Mouse (Mus musculus) forebrain, postnatal 0 days (tissue): ENCODE data around the gene Kcnn1. TPM values are rescaled to one million over a fixed set of nuclear protein-coding genes. Genes with fewer than 3 reads are reported as not detected.

Experiments
- ATAC-seq: fragments of 200-750 bp; cut with Nextera tagmentation; 2 replicates; pipeline ENCODE4 v1.8.0; 2017; ENCODE audit warnings: mild to moderate bottlenecking, moderate library complexity
- DNase-seq: peaks from one replicate; pipeline ENCODE4 v3.0.0-alpha.2; 2015
- H3K27ac ChIP-seq: fragments of 300-500 bp; sonication (generic); 2 replicates; pipeline ENCODE4 v1.5.1; 2014; ENCODE audit warnings: low read depth, mild to moderate bottlenecking, antibody characterized with exemption, low read length, moderate library complexity, mixed read lengths
- H3K27me3 ChIP-seq: fragments of 300-500 bp; sonication (generic); 2 replicates; pipeline ENCODE4 v1.6.1; 2014; ENCODE audit warnings: mild to moderate bottlenecking, low read length, mixed read lengths; ENCODE audit not compliant: insufficient read depth
- H3K36me3 ChIP-seq: fragments of 300-500 bp; sonication (generic); 2 replicates; pipeline ENCODE4 v1.6.1; 2014; ENCODE audit warnings: mild to moderate bottlenecking, moderate library complexity; ENCODE audit not compliant: insufficient read depth
- H3K4me1 ChIP-seq: fragments of 300-500 bp; sonication (generic); 2 replicates; pipeline ENCODE4 v1.6.1; 2014; ENCODE audit warnings: antibody characterized with exemption; ENCODE audit not compliant: insufficient read depth
- H3K4me2 ChIP-seq: fragments of 300-500 bp; sonication (generic); 2 replicates; pipeline ENCODE4 v1.6.1; 2014; ENCODE audit warnings: low read depth, mild to moderate bottlenecking, moderate library complexity
- H3K4me3 ChIP-seq: fragments of 300-500 bp; sonication (generic); 2 replicates; pipeline ENCODE4 v1.5.1; 2014; ENCODE audit warnings: low read depth, low read length, mixed read lengths
- H3K9ac ChIP-seq: fragments of 300-500 bp; sonication (generic); 2 replicates; pipeline ENCODE4 v1.6.1; 2014; ENCODE audit warnings: mild to moderate bottlenecking
- H3K9me3 ChIP-seq: fragments of 300-500 bp; sonication (generic); 2 replicates; pipeline ENCODE4 v1.6.1; 2016; ENCODE audit warnings: low read length
- CTCF ChIP-seq: sonication (generic); IDR thresholded peaks from 2 replicates; pipeline ENCODE4 v1.5.1; 2016; ENCODE audit warnings: antibody characterized with exemption, control low read depth, low read depth
- WGBS: fragments of 180-500 bp; shearing (Covaris S2); extraction: QIAGEN DNeasy Blood & Tissue Kit; methylation state at CpG from one replicate; pipeline ENCODE4 v1.1.7; 2014; 5-methylcytosine and 5-hydroxymethylcytosine counted together
- polyA plus RNA-seq: library from polyadenylated mRNA; unstranded; fragments of >200 nt; fragmentation: Nextera tagmentation; extraction: Ambion mirVana; gene quantifications from 2 replicates; pipeline ENCODE4 v1.2.1, GENCODE M21; 2015
- total RNA-seq: library from RNA; depleted of rRNA; stranded (reverse); fragments of >200 nt; gene quantifications from 2 replicates; pipeline ENCODE4 v1.2.3, GENCODE M21; 2014; rRNA removed

The Kcnn1 gene
- total RNA-seq (20.5 and 31.5 TPM in 2 replicates), polyA plus RNA-seq (9.4 and 9.8 TPM in 2 replicates)

GRCm38 (mm10) chr8:70862824-70863641, at the start of gene Kcnn1:
Gene Kcnn1, minus strand, starts transcription at chr8:70863258.
- Histone ChIP-seq H3K36me3 (0 out of 2 replicates have a peak, but pooled peaks cover 5% of the 10 kb centered on the region), H3K4me2 (peak within 1 kb of the TSS; percentile 90), H3K9me3 (no peaks in the 10 kb centered on the region), H3K9ac (peak within 1 kb of the TSS; percentile 65), H3K27me3 (no peaks in the 10 kb centered on the region), H3K27ac (peak within 1 kb of the TSS; percentile 92), H3K4me3 (peak within 1 kb of the TSS; percentile 49), H3K4me1 (peaks cover 11% of the 10 kb centered on the region)
- peak; percentile 48 for TF ChIP-seq CTCF
- ATAC-seq (no peak), DNase-seq (peak; percentile 14)
- 2% methylated on average over 55 of the region's 55 CpGs for WGBS

- Histone ChIP-seq H3K9ac (no peak overlapping the region), H3K4me2 (no peak overlapping the region), H3K4me1 (0 out of 2 replicates have a peak, but pooled peaks cover 3% of the 10 kb centered on the region), H3K36me3 (peaks cover 56% of the 10 kb centered on the region), H3K27ac (no peak overlapping the region), H3K27me3 (no peaks in the 10 kb centered on the region), H3K4me3 (no peak overlapping the region), H3K9me3 (no peaks in the 10 kb centered on the region)
- WGBS = 71% methylated on average over 5 of the region's 5 CpGs
- ATAC-seq (no peak), DNase-seq (no peak)
- TF ChIP-seq CTCF = peak; percentile 41
Measured at GRCm38 (mm10) chr8:70911596-70911995, 48.5 kb upstream of the Kcnn1 start.

GRCm38 (mm10) chr8:70907518-70907917, 44.5 kb upstream of the Kcnn1 start:
- peaks cover 17% of the 10 kb centered on the region for H3K36me3 ChIP-seq
- no peak for ATAC-seq
- TF ChIP-seq CTCF = no peak

GRCm38 (mm10) chr8:70905831-70906736, 43.0 kb upstream of the Kcnn1 start, which contains the start of gene Map1s:
Gene Map1s, plus strand, starts transcription at chr8:70905932.
- H3K27me3 ChIP-seq = no peaks in the 10 kb centered on the region
- H3K4me2 ChIP-seq = peak within 1 kb of the TSS; percentile 90
- H3K4me3 ChIP-seq = peak within 1 kb of the TSS; percentile 83
- WGBS = 2% methylated on average over 69 of the region's 86 CpGs
- peak within 1 kb of the TSS; percentile 93 for H3K27ac ChIP-seq
- H3K36me3 ChIP-seq = peaks cover 8% of the 10 kb centered on the region; the same call in 1 of the 2 replicates
- peak; percentile 94 for DNase-seq
- TF ChIP-seq CTCF = no peak
- H3K9ac ChIP-seq = peak within 1 kb of the TSS; percentile 84
- no peaks in the 10 kb centered on the region for H3K9me3 ChIP-seq
- ATAC-seq = peak; percentile 98
- H3K4me1 ChIP-seq = 0 out of 2 replicates have a peak, but pooled peaks cover 3% of the 10 kb centered on the region

More at GRCm38 (mm10) chr8:70907518-70907917, 44.5 kb upstream of the Kcnn1 start:
- no peak for DNase-seq
- Histone ChIP-seq H3K4me1 (0 out of 2 replicates have a peak, but pooled peaks cover 3% of the 10 kb centered on the region), H3K27ac (no peak overlapping the region), H3K9me3 (no peaks in the 10 kb centered on the region), H3K9ac (no peak overlapping the region), H3K4me2 (no peak overlapping the region), H3K4me3 (no peak overlapping the region), H3K27me3 (no peaks in the 10 kb centered on the region)
- 92% methylated on average over 2 of the region's 2 CpGs for WGBS

- Histone ChIP-seq H3K4me2 (peak overlapping the region; percentile 90), H3K4me1 (0 out of 2 replicates have a peak, but pooled peaks cover 3% of the 10 kb centered on the region), H3K4me3 (peak overlapping the region; percentile 83), H3K9me3 (no peaks in the 10 kb centered on the region), H3K27me3 (no peaks in the 10 kb centered on the region), H3K27ac (peak overlapping the region; percentile 93), H3K9ac (peak overlapping the region; percentile 84), H3K36me3 (0 out of 2 replicates have a peak, but pooled peaks cover 3% of the 10 kb centered on the region)
- DNase-seq = no peak
- ATAC-seq = peak; percentile 40
- TF ChIP-seq CTCF = no peak
- 17% methylated on average over 8 of the region's 8 CpGs for WGBS
Measured at GRCm38 (mm10) chr8:70905463-70905830, 42.4 kb upstream of the Kcnn1 start.

- H3K4me3 ChIP-seq = no peak overlapping the region
- no peak overlapping the region for H3K4me2 ChIP-seq
- DNase-seq (no peak), ATAC-seq (no peak)
- H3K9me3 ChIP-seq = no peaks in the 10 kb centered on the region
- H3K27ac ChIP-seq = no peak overlapping the region
- TF ChIP-seq CTCF = no peak
- 0 out of 2 replicates have a peak, but pooled peaks cover 3% of the 10 kb centered on the region for H3K4me1 ChIP-seq
- 0 out of 2 replicates have a peak, but pooled peaks cover 3% of the 10 kb centered on the region for H3K36me3 ChIP-seq
- WGBS = 69% methylated on average over 4 of the region's 4 CpGs
- no peaks in the 10 kb centered on the region for H3K27me3 ChIP-seq
- no peak overlapping the region for H3K9ac ChIP-seq
Measured at GRCm38 (mm10) chr8:70904532-70904931, 41.5 kb upstream of the Kcnn1 start.
